Mouse (Mus musculus): ENCODE measurements around the gene Nrp2.

- TF ChIP-seq POLR2A (IDR thresholded peaks at IDR 0.05; ENCODE audit: extremely low read depth, insufficient read depth, low read length) (no peak), CTCF (IDR thresholded peaks at IDR 0.05; ENCODE audit: extremely low read depth, insufficient read depth, low read length) (no peak)
Measured at GRCm38 (mm10) chr1:62665771-62666730, 37.0 kb upstream of the Nrp2 start.
